Mouse (Mus musculus) liver, postnatal 0 days (tissue): ENCODE data around the gene Flt1. TPM values are rescaled to one million over a fixed set of nuclear protein-coding genes. Genes with fewer than 3 reads are reported as not detected.

Experiments used
- ATAC-seq: fragments of 200-750 bp; cut with Nextera tagmentation; 2 replicates; pipeline ENCODE4 v1.8.0; 2017; ENCODE audit warnings: mild to moderate bottlenecking, moderate library complexity
- DNase-seq: peaks from one replicate; pipeline ENCODE4 v3.0.0-alpha.2; 2016
- H3K27ac ChIP-seq: fragments of 300-500 bp; sonication (generic); 2 replicates; pipeline ENCODE4 v1.5.1; 2014; ENCODE audit warnings: antibody characterized with exemption, moderate library complexity, mild to moderate bottlenecking, low read depth
- H3K27me3 ChIP-seq: fragments of 300-500 bp; sonication (generic); 2 replicates; pipeline ENCODE4 v1.6.1; 2014; ENCODE audit warnings: low read length, control low read depth, mixed read lengths; ENCODE audit not compliant: insufficient read depth
- H3K36me3 ChIP-seq: fragments of 300-500 bp; sonication (generic); replicated peaks from 2 replicates; pipeline ENCODE4 v1.6.1; 2014; ENCODE audit warnings: mild to moderate bottlenecking, control low read depth, low read length, moderate library complexity, mixed read lengths; ENCODE audit not compliant: insufficient read depth
- H3K4me1 ChIP-seq: fragments of 300-500 bp; sonication (generic); 2 replicates; pipeline ENCODE4 v1.6.1; 2014; ENCODE audit warnings: antibody characterized with exemption, mild to moderate bottlenecking, control low read depth; ENCODE audit not compliant: insufficient read depth
- H3K4me2 ChIP-seq: fragments of 300-500 bp; sonication (generic); 2 replicates; pipeline ENCODE4 v1.6.1; 2014; ENCODE audit warnings: low read depth, mild to moderate bottlenecking, low read length, moderate library complexity, mixed read lengths
- H3K4me3 ChIP-seq: fragments of 300-500 bp; sonication (generic); 2 replicates; pipeline ENCODE4 v1.5.1; 2014; ENCODE audit warnings: low read depth, low read length
- H3K9ac ChIP-seq: fragments of 300-500 bp; sonication (generic); replicated peaks from 2 replicates; pipeline ENCODE4 v1.6.1; 2014; ENCODE audit warnings: mild to moderate bottlenecking, moderate library complexity
- H3K9me3 ChIP-seq: fragments of 300-500 bp; sonication (generic); 2 replicates; pipeline ENCODE4 v1.6.1; 2016; ENCODE audit warnings: mild to moderate bottlenecking, control low read depth, low read length, mixed read lengths
- CTCF ChIP-seq: sonication (generic); IDR thresholded peaks from 2 replicates; pipeline ENCODE4 v1.5.1; 2016; ENCODE audit warnings: antibody characterized with exemption, low read depth
- EP300 ChIP-seq: IDR thresholded peaks from 2 replicates; pipeline ENCODE4 v1.6.1; 2016; ENCODE audit warnings: antibody characterized with exemption, low read depth, mild to moderate bottlenecking
- WGBS: fragments of 180-500 bp; shearing (Covaris S2); extraction: QIAGEN DNeasy Blood & Tissue Kit; methylation state at CpG from one replicate; pipeline ENCODE4 v1.1.7; 2014; ENCODE audit not compliant: insufficient replicate concordance; 5-methylcytosine and 5-hydroxymethylcytosine counted together
- polyA plus RNA-seq: library from polyadenylated mRNA; unstranded; fragments of >200 nt; fragmentation: Nextera tagmentation; extraction: Ambion mirVana; gene quantifications from 2 replicates; pipeline ENCODE4 v1.2.1, GENCODE M21; 2015

Flt1 gene
- polyA plus RNA-seq, 1 experiment from 2014 or later, result 2.8 TPM

- 77% methylated on average over 14 of the region's 14 CpGs for WGBS
- no peak overlapping the region for H3K9ac ChIP-seq
- TF ChIP-seq CTCF (no peak), EP300 (no peak)
- DNase-seq (no peak), ATAC-seq (no peak)
- no peaks in the 10 kb centered on the region for H3K4me1 ChIP-seq
- no peak overlapping the region for H3K4me3 ChIP-seq
- no peaks in the 10 kb centered on the region for H3K36me3 ChIP-seq
- no peak overlapping the region for H3K27ac ChIP-seq
- no peaks in the 10 kb centered on the region for H3K27me3 ChIP-seq
- no peak overlapping the region for H3K4me2 ChIP-seq
- peaks cover 3% of the 10 kb centered on the region for H3K9me3 ChIP-seq
Measured at GRCm38 (mm10) chr5:147651233-147651632, 74.6 kb downstream of the Flt1 start.

- Histone ChIP-seq H3K4me3 (no peak overlapping the region), H3K27me3 (no peaks in the 10 kb centered on the region), H3K4me1 (no peaks in the 10 kb centered on the region), H3K27ac (no peak overlapping the region; the same call in 1 of the 2 replicates), H3K9ac (no peak overlapping the region), H3K36me3 (no peaks in the 10 kb centered on the region), H3K4me2 (no peak overlapping the region), H3K9me3 (no peaks in the 10 kb centered on the region)
- 52% methylated on average over 14 of the region's 14 CpGs for WGBS
- ATAC-seq (no peak), DNase-seq (no peak)
- TF ChIP-seq CTCF, result no peak
- TF ChIP-seq EP300, result no peak
Measured at GRCm38 (mm10) chr5:147646351-147646929, 79.4 kb downstream of the Flt1 start.

- DNase-seq, result peak; percentile 46
- 62% methylated on average over 12 of the region's 12 CpGs for WGBS
- Histone ChIP-seq H3K9me3 (no peaks in the 10 kb centered on the region), H3K27ac (no peak overlapping the region), H3K9ac (no peak overlapping the region), H3K27me3 (no peaks in the 10 kb centered on the region), H3K36me3 (no peaks in the 10 kb centered on the region), H3K4me3 (no peak overlapping the region), H3K4me1 (no peaks in the 10 kb centered on the region), H3K4me2 (no peak overlapping the region)
- TF ChIP-seq EP300, result no peak
- no peak for TF ChIP-seq CTCF
- peak; percentile 17; the same call in 1 of the 2 replicates for ATAC-seq
Measured at GRCm38 (mm10) chr5:147645001-147645645, 80.7 kb downstream of the Flt1 start.

- Histone ChIP-seq H3K4me3 (no peak overlapping the region), H3K9me3 (no peaks in the 10 kb centered on the region), H3K9ac (no peak overlapping the region), H3K36me3 (no peaks in the 10 kb centered on the region), H3K27ac (no peak overlapping the region), H3K4me1 (no peaks in the 10 kb centered on the region), H3K4me2 (no peak overlapping the region), H3K27me3 (no peaks in the 10 kb centered on the region)
- ATAC-seq (no peak), DNase-seq (no peak)
- no peak for TF ChIP-seq EP300
- no peak for TF ChIP-seq CTCF
- 53% methylated on average over 7 of the region's 7 CpGs for WGBS
Measured at GRCm38 (mm10) chr5:147641452-147641851, 84.4 kb downstream of the Flt1 start.

GRCm38 (mm10) chr5:147639940-147640339 is 85.9 kb downstream of the Flt1 start:
- DNase-seq (no peak), ATAC-seq (no peak)
- Histone ChIP-seq H3K27ac (no peak overlapping the region), H3K27me3 (no peaks in the 10 kb centered on the region), H3K4me3 (no peak overlapping the region), H3K9me3 (no peaks in the 10 kb centered on the region), H3K4me1 (no peaks in the 10 kb centered on the region), H3K4me2 (no peak overlapping the region), H3K9ac (no peak overlapping the region), H3K36me3 (no peaks in the 10 kb centered on the region)
- TF ChIP-seq CTCF (no peak), EP300 (no peak)
- WGBS, result 61% methylated on average over 5 of the region's 5 CpGs

GRCm38 (mm10) chr5:147636676-147637075 is 89.1 kb downstream of the Flt1 start:
- 84% methylated on average over 3 of the region's 3 CpGs for WGBS
- H3K27ac ChIP-seq, result no peak overlapping the region

More at GRCm38 (mm10) chr5:147636676-147637075, 89.1 kb downstream of the Flt1 start:
- Histone ChIP-seq H3K4me1 (no peaks in the 10 kb centered on the region), H3K27me3 (no peaks in the 10 kb centered on the region), H3K4me3 (no peak overlapping the region), H3K9ac (no peak overlapping the region), H3K9me3 (no peaks in the 10 kb centered on the region), H3K4me2 (no peak overlapping the region), H3K36me3 (no peaks in the 10 kb centered on the region)
- DNase-seq (no peak), ATAC-seq (no peak)
- TF ChIP-seq CTCF (no peak), EP300 (no peak)
